Mouse (Mus musculus) myocyte (in vitro differentiated cells): ENCODE measurements around the gene Frmd4a. TPM values are rescaled to one million over a fixed set of nuclear protein-coding genes. Genes with fewer than 3 reads are reported as not detected.

Experiments used
- H3K27me3 ChIP-seq: one replicate; pipeline ENCODE4 v1.6.1; 2011; ENCODE audit not compliant: control insufficient read depth, insufficient read depth, insufficient read length
- H3K36me3 ChIP-seq: one replicate; pipeline ENCODE4 v1.6.1; 2011; ENCODE audit not compliant: control insufficient read depth, insufficient read depth
- H3K4me2 ChIP-seq: one replicate; pipeline ENCODE4 v1.6.1; 2011; ENCODE audit warnings: low read depth, control low read depth
- H3K4me3 ChIP-seq: one replicate; pipeline ENCODE4 v1.5.1; 2011; ENCODE audit warnings: mild to moderate bottlenecking, control low read depth, moderate library complexity
- H3K79me2 ChIP-seq: one replicate; pipeline ENCODE4 v1.6.1; 2011; ENCODE audit not compliant: control insufficient read depth, insufficient read depth
- H3ac ChIP-seq: one replicate; pipeline ENCODE4 v1.6.1; 2011; ENCODE audit not compliant: control insufficient read depth, insufficient read length
- CEBPB ChIP-seq: IDR thresholded peaks from 2 replicates; pipeline ENCODE4 v1.6.1; 2011; ENCODE audit warnings: mild to moderate bottlenecking, moderate library complexity; ENCODE audit not compliant: poor library complexity, insufficient read depth, severe bottlenecking
- E2F4 ChIP-seq: IDR thresholded peaks from one replicate; pipeline ENCODE4 v1.6.1; 2011; ENCODE audit warnings: mild to moderate bottlenecking, control low read depth, moderate library complexity; ENCODE audit not compliant: insufficient read depth
- MAX ChIP-seq: IDR thresholded peaks from one replicate; pipeline ENCODE4 v1.6.1; 2011; ENCODE audit warnings: low read depth, mild to moderate bottlenecking, control low read depth
- MYOD1 ChIP-seq, 3 experiments: IDR thresholded peaks; one replicate each; pipeline ENCODE4 v1.6.1; 2011; ENCODE audit warnings: control low read depth in 2 of 3, low read depth in 2 of 3, mild to moderate bottlenecking in 2 of 3, moderate library complexity in 1 of 3; ENCODE audit not compliant: insufficient read length in 2 of 3, control insufficient read depth in 1 of 3
- MYOG ChIP-seq, 3 experiments: IDR thresholded peaks; one replicate each; pipeline ENCODE4 v1.6.1; 2011; ENCODE audit warnings: control low read depth in 2 of 3, low read depth in 2 of 3, mild to moderate bottlenecking in 2 of 3; ENCODE audit not compliant: insufficient read length in 2 of 3, control insufficient read depth in 1 of 3, insufficient read depth in 1 of 3
- POLR2A ChIP-seq: IDR thresholded peaks from one replicate; pipeline ENCODE4 v1.6.1; 2011; ENCODE audit warnings: low read depth, mild to moderate bottlenecking, control low read depth, moderate library complexity; ENCODE audit not compliant: insufficient read length
- POLR2AphosphoS2 ChIP-seq: IDR thresholded peaks from one replicate; pipeline ENCODE4 v1.6.1; 2011; ENCODE audit warnings: low read depth, control low read depth; ENCODE audit not compliant: insufficient read length
- REST ChIP-seq: IDR thresholded peaks from one replicate; pipeline ENCODE4 v1.6.1; 2011; ENCODE audit warnings: mild to moderate bottlenecking, control low read depth, moderate library complexity; ENCODE audit not compliant: insufficient read depth, insufficient read length
- SRF ChIP-seq: IDR thresholded peaks from one replicate; pipeline ENCODE4 v1.6.1; 2011; ENCODE audit warnings: low read depth; ENCODE audit not compliant: control insufficient read depth, insufficient read length
- TCF12 ChIP-seq: IDR thresholded peaks from one replicate; pipeline ENCODE4 v1.6.1; 2011; ENCODE audit warnings: mild to moderate bottlenecking, control low read depth; ENCODE audit not compliant: poor library complexity, insufficient read depth, severe bottlenecking
- TCF3 ChIP-seq: IDR thresholded peaks from one replicate; pipeline ENCODE4 v1.6.1; 2011; ENCODE audit warnings: low read depth, control low read depth; ENCODE audit not compliant: insufficient read length
- USF1 ChIP-seq: IDR thresholded peaks from one replicate; pipeline ENCODE4 v1.6.1; 2011; ENCODE audit warnings: low read depth, mild to moderate bottlenecking, control low read depth, moderate library complexity
- polyA plus RNA-seq: library from polyadenylated mRNA; unstranded; fragments of >200 nt; fragmentation: generic; extraction: Trizol; gene quantifications from one replicate; pipeline ENCODE4 v1.2.1, GENCODE M21; 2012; ENCODE audit warnings: missing spikeins

Frmd4a gene
- polyA plus RNA-seq, 1 experiment = 24.7 TPM

DNA sequence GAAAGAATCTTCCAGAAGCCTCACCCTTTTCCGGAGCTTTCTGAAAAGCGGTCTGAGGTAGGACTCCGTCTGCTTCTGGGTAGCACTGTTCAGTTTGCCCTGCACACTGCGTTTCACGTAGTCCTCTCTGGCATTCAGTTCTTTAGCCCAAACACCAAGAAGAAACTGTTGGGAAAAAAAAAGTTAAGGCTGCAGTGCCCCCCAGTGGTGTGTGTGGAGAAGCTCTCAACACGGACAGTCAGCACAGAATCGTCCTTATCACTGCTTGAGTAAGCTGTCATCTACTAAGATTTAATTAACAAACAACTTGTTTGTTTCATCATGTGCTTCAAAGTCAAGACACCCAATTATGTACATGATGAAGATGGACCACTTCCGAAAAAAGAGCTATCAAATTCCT lies 618.3 kb downstream of the Frmd4a start:
- Histone ChIP-seq H3K79me2 (no peaks in the 10 kb centered on the region), H3ac (no peak overlapping the region), H3K4me3 (no peak overlapping the region), H3K36me3 (peaks cover 36% of the 10 kb centered on the region), H3K4me2 (no peak overlapping the region), H3K27me3 (no peaks in the 10 kb centered on the region)
- TF ChIP-seq POLR2A (no peak), MYOG (IDR thresholded peaks at IDR 0.05; ENCODE audit: control insufficient read depth in 1 of 3, insufficient read depth in 1 of 3, insufficient read length in 2 of 3, low read depth in 2 of 3) (no peak), TCF12 (no peak), POLR2AphosphoS2 (no peak), MAX (no peak), CEBPB (no peak), SRF (no peak), MYOD1 (IDR thresholded peaks at IDR 0.05; ENCODE audit: control insufficient read depth in 1 of 3, insufficient read length in 2 of 3, low read depth in 2 of 3) (no peak), TCF3 (no peak), E2F4 (no peak), REST (no peak), USF1 (no peak)

DNA sequence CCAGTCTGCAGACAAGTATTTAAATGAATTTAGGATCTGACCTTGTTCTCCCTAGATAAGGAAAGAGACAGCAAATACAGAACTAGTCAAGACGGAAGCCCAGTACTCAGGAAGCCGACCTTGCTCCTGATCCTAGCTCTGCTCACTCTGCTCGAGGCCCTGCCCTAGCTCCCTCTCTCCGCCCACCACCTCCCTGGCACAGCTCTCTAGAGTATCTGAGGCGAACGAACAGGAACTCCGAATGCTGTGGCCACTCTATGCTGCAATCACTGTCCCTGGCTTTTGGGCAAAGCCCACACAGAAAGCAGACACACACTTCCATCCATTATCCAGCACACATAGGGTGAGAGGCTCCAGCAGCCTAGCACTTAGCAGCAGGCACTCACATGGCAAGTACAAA lies 619.1 kb downstream of the Frmd4a start:
- Histone ChIP-seq H3K36me3 (peaks cover 37% of the 10 kb centered on the region), H3K79me2 (no peaks in the 10 kb centered on the region), H3K4me3 (no peak overlapping the region), H3K4me2 (no peak overlapping the region), H3K27me3 (no peaks in the 10 kb centered on the region), H3ac (no peak overlapping the region)
- no peak for TF ChIP-seq SRF

DNA sequence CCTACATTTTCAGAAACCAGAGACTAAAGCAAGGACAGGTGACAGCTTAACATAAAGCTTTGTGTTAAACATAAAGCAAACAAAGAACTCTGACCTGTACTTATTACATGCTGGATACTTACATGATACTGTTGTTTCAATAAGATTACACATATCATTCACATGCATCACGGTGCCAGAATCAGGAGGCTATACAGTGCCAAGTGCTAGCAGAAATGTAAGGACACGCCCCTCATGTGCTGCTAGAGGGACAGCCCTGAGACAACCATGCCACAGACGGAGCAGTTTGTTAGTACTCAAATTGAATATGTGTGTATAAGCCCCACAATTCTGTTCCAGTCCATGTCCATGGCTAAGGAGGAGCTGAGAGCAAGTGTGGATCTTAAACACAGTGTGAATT lies 620.7 kb downstream of the Frmd4a start:
- Histone ChIP-seq H3K4me3 (no peak overlapping the region), H3K79me2 (no peaks in the 10 kb centered on the region), H3K36me3 (peaks cover 26% of the 10 kb centered on the region), H3ac (no peak overlapping the region), H3K4me2 (no peak overlapping the region), H3K27me3 (no peaks in the 10 kb centered on the region)
- no peak for TF ChIP-seq REST
- no peak for TF ChIP-seq POLR2AphosphoS2
- no peak for TF ChIP-seq USF1
- TF ChIP-seq MAX = no peak
- TF ChIP-seq E2F4 = no peak
- no peak for TF ChIP-seq TCF12
- TF ChIP-seq MYOD1 (IDR thresholded peaks at IDR 0.05; ENCODE audit: control insufficient read depth in 1 of 3, insufficient read length in 2 of 3, low read depth in 2 of 3) = no peak
- TF ChIP-seq MYOG (IDR thresholded peaks at IDR 0.05; ENCODE audit: control insufficient read depth in 1 of 3, insufficient read depth in 1 of 3, insufficient read length in 2 of 3, low read depth in 2 of 3) = no peak
- TF ChIP-seq SRF = no peak
- TF ChIP-seq TCF3 = no peak
- no peak for TF ChIP-seq POLR2A
- TF ChIP-seq CEBPB = no peak

DNA sequence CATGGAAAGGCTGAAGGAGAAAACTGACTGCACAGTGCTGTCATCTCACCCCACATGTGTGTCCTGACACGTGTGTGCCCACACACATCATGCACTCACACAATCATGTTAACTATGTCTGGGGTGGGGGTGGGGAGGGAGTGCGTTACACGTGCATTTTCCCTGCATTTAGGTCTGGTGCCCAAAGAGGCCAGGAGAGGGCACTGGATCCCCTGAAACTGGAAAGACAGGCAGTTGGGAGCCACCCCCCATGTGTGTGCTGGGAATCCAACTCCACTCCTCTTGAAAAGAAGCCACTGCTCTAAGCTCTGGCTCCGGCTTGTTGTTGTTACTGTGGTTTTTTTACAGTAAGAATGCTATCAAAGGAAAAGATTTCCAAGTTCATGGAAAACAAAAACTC lies 627.5 kb downstream of the Frmd4a start:
- Histone ChIP-seq H3K4me3 (no peak overlapping the region), H3K4me2 (no peak overlapping the region), H3K27me3 (no peaks in the 10 kb centered on the region), H3ac (no peak overlapping the region), H3K79me2 (peaks cover 20% of the 10 kb centered on the region), H3K36me3 (peaks cover 14% of the 10 kb centered on the region)
- TF ChIP-seq CEBPB = no peak
- TF ChIP-seq MYOD1 (IDR thresholded peaks at IDR 0.05; ENCODE audit: control insufficient read depth in 1 of 3, insufficient read length in 2 of 3, low read depth in 2 of 3) = no peak
- no peak for TF ChIP-seq MAX
- TF ChIP-seq MYOG (IDR thresholded peaks at IDR 0.05; ENCODE audit: control insufficient read depth in 1 of 3, insufficient read depth in 1 of 3, insufficient read length in 2 of 3, low read depth in 2 of 3) = no peak
- no peak for TF ChIP-seq POLR2A
- TF ChIP-seq TCF3 = no peak
- no peak for TF ChIP-seq POLR2AphosphoS2
- no peak for TF ChIP-seq E2F4
- TF ChIP-seq USF1 = no peak
- no peak for TF ChIP-seq REST
- no peak for TF ChIP-seq SRF
- TF ChIP-seq TCF12 = no peak

DNA sequence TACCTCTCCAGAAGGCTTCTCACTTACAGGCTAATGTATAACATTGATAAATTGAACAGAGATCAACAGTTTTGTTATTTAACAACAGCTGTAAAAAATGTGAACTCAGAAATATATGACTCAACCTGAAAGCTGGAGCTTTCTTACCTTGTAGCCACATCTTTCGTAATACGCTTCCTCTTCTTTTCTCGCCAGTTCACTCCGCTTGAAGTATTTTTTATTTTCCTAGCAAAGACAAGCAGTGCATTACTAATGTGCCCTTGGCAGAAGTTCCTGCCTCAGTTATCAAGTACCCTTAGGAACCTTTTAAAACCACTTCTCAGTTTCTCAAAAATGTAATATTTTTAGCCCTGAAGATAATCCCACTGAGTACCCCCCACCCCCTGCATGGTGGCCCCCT lies 630.6 kb downstream of the Frmd4a start:
- Histone ChIP-seq H3K27me3 (no peaks in the 10 kb centered on the region), H3K4me3 (no peak overlapping the region), H3K79me2 (peaks cover 38% of the 10 kb centered on the region), H3K4me2 (no peak overlapping the region), H3K36me3 (peaks cover 6% of the 10 kb centered on the region), H3ac (no peak overlapping the region)
- TF ChIP-seq POLR2AphosphoS2 (no peak), CEBPB (no peak)
